Mouse (Mus musculus) monocyte, adult 5-6 weeks (primary cell): ENCODE results near the gene Casq2. TPM values are rescaled to one million over a fixed set of nuclear protein-coding genes. Genes with fewer than 3 reads are reported as not detected.

ENCODE experiments used
- ATAC-seq: fragments of 153-309, 156-312 bp; replicated peaks from 2 replicates; pipeline ENCODE4 v1.8.0; 2017; ENCODE audit warnings: mild to moderate bottlenecking; ENCODE audit not compliant: low TSS enrichment, insufficient number of reproducible peaks, severe bottlenecking, poor library complexity, low FRiP score
- total RNA-seq: library from RNA; stranded (forward); fragments of 200-1000, 200-491, 200-594 nt; gene quantifications from 3 replicates; pipeline ENCODE4 v1.2.3, GENCODE M21; 2017

Casq2 gene
- total RNA-seq, result not detected in 3 replicates

GRCm38 (mm10) chr3:102086283-102086682 is at the start of gene Casq2:
Gene Casq2, plus strand, starts transcription at chr3:102086415.
- ATAC-seq, result no peak

- ATAC-seq, result no peak
Measured at GRCm38 (mm10) chr3:102037806-102038205, 48.4 kb upstream of the Casq2 start.

DNA sequence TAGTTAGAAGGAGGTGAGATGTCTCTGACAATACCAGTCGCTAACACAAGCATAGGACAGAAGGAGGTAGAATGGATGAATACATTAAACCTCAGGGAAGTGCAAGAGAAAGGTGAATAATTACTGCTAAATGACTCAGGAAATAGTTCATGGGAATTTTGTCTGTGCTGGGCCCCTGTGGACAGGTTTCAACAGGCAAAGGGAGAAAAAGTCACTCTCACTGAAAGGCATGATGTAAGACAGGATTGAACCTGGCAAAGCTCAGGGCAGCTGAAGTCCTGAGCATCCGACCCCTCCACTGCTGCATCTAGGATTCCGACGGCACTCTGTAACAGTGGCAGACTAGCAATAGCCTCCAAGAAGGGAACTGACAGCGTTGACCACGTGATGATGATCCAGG is 47.6 kb upstream of the Casq2 start:
- no peak for ATAC-seq

GRCm38 (mm10) chr3:102041632-102042031 is 44.6 kb upstream of the Casq2 start:
- no peak for ATAC-seq

GRCm38 (mm10) chr3:102045071-102045470 is 41.1 kb upstream of the Casq2 start:
- ATAC-seq, result no peak

- ATAC-seq, result no peak
Measured at GRCm38 (mm10) chr3:102047532-102047931, 38.7 kb upstream of the Casq2 start.

- no peak for ATAC-seq
Measured at GRCm38 (mm10) chr3:102049207-102050104, 36.8 kb upstream of the Casq2 start.

DNA sequence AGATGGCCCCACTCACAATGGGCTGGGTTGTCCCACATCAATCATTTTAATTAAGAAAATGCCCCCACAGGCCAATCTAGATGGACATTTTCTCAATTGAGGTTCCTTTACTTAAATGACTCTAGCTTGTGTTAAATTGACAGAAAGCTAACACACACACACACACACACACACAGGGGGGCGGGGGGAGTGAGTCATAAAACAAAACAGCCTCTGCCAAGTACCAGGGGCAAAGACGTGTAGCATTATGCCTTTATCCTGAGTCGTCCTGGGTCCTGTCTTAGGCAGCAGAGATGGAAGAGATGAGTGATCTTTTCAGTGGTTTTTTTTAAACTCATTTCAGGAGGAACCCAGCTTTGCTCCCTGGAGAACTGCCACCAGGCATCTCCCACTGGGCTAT is 34.2 kb upstream of the Casq2 start:
- ATAC-seq, result no peak

DNA sequence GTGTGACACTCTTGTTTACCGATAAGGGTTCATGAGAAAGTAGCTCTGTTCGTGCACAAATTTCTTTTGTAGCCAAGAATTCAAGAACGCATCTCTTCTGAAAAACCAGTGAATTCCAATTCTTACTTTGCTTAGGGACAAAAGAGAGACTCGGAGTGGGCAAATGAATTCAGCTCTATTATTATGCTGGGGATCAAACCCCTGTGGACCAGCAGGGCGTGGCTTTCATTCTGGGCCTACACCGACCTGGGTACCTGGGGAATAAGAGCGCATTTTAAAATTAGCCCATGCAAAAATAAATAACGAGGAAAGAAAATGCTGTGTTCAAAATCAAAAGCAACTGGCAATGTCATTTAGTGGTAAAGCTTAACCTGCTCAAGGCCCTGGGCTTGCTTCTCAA is 32.9 kb upstream of the Casq2 start:
- ATAC-seq, result no peak

DNA sequence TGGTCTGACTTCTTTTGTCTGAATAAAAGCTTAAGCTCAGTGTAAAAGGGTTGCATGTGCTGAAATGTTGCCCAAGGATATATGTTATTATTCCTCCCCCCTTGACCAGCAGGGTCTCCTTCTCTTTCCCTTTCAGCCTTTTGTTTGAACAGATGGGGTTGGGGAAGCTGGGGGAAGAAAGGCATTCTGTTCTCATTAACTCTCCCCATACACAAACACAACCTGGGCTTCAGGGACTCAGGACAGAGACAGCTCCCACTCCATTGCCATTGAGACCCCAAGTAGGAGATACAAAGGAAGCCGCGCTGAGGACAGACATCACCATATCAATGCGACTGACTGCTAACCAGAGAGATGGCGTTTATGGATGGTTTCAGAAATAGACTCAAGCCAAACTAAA is 30.3 kb upstream of the Casq2 start:
- ATAC-seq, result no peak

- ATAC-seq, result no peak
Measured at GRCm38 (mm10) chr3:102060065-102060464, 26.1 kb upstream of the Casq2 start.

DNA sequence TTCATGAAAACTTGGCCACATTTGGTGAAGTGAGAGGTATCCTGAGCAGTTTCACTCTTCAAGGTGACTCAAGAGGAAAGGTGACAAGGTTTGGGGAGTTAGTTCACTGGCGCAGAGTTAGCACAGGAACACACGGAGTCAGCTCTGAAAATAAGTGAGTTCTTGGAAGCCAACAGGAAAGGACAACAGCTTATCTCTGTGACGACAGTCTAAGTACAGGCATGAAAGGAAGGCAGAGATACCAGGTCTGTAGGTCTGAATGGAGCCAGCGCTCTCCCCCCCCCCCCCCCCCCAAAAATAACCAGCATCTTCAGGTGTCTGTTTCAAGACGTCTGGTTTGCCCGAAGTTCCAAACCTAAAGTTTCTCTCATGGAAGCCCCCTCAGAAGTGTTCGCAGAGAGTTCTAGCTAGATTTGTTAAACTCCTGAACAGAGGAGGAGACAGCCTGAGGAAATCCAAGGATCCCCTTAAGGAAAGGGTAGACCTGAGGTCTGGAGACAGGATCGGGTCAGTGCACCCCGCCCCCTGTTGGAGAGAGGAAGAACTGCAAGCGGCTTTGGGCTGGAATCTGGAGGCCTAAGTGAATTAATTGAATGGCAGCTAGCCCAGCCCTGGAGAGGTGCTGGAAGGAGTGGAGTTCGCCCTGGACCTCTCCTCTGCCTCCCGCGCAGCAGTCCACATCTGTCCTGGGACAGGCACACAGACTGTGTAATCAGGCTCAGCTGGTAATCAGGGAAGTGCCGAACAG is 24.1 kb upstream of the Casq2 start:
- no peak; the same call in 1 of the 2 replicates for ATAC-seq

GRCm38 (mm10) chr3:102062671-102063010 is 23.6 kb upstream of the Casq2 start:
- no peak for ATAC-seq

- ATAC-seq, result no peak
Measured at GRCm38 (mm10) chr3:102063273-102064120, 22.7 kb upstream of the Casq2 start.

DNA sequence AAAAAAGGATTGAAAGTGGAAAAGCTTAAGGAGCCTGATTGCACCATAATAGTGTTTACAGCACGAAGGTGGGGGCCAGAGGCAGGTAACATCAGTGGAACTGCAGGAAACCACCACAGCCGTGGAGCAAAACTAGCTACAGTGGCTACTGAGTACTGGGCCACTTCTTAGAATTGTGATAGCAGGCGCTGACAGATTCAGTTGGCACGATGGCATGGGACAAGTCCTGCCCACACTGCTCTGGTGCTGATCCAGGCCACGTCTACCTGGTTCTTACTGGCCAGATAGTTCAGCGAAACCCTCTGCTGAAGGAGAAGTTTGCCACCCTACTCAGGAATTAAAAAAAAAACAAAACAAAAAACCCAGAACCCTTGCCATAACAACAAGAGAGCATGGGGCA is 21.6 kb upstream of the Casq2 start:
- no peak for ATAC-seq

DNA sequence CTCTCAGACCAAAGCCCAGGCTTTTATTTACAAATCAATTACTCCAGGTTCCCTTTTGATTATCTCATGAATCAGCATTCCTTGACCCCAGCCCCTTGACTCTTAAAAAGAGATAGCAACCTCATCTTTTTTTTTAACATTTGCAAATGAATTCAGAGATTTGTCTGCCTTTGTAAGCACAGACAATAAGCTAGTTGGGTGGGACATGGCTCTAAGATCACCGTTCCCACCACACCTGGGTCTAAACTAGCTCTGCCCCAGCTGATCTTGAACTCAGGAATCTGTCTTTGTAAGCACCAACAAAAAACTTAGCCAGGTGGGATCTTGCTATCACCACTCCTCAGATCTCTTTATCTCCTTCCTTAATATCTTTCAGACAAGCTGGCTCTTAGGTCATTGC is 18.9 kb upstream of the Casq2 start:
- no peak for ATAC-seq

DNA sequence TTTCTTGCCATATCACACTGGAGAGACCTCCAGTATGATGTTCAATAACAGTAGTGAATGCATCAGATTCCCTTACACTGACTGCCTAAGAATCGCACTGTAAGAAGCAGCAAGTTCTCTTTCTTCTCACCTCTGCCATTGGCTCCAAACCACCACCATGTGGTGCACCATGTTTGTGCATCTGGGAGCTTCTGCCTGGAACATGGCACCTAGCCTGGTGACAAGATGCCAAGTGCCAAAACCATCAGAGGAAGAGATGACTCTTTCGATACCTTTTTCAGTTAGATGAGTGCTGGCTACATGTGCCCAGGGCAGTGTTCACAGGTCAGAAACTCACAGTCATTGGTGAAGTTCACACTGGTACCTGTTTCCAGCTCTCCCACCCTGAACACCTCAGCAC is 18.4 kb upstream of the Casq2 start:
- no peak for ATAC-seq

- no peak for ATAC-seq
Measured at GRCm38 (mm10) chr3:102069260-102069659, 17.0 kb upstream of the Casq2 start.

- no peak for ATAC-seq
Measured at GRCm38 (mm10) chr3:102069686-102070085, 16.5 kb upstream of the Casq2 start.
